Mouse (Mus musculus) CH12.LX (cell line): ENCODE measurements around the gene Mast3. TPM values are rescaled to one million over a fixed set of nuclear protein-coding genes. Genes with fewer than 3 reads are reported as not detected.

Experiments used
- DNase-seq: peaks from one replicate; pipeline ENCODE4 v3.0.0-alpha.2; 2013; ENCODE audit errors: extremely low read depth
- H3K27ac ChIP-seq: 2 replicates; pipeline ENCODE4 v1.5.1; 2012; ENCODE audit warnings: low read depth, mild to moderate bottlenecking, control low read depth, moderate library complexity; ENCODE audit not compliant: insufficient read depth
- H3K27me3 ChIP-seq: replicated peaks from 2 replicates; pipeline ENCODE3; 2012; ENCODE audit warnings: inconsistent platforms
- H3K36me3 ChIP-seq, 2 experiments: replicated peaks in 1 of 2; 2 replicates each; pipeline versions ENCODE3 to v1.6.1; 2012; ENCODE audit warnings: inconsistent platforms in 1 of 2, low read length in 1 of 2, mild to moderate bottlenecking in 1 of 2, mixed read lengths in 1 of 2, moderate library complexity in 1 of 2; ENCODE audit not compliant: control insufficient read depth in 1 of 2, insufficient read depth in 1 of 2
- H3K4me1 ChIP-seq, 2 experiments: 2 replicates each; pipeline ENCODE4 v1.6.1; 2012; ENCODE audit warnings: inconsistent platforms in 1 of 2, moderate library complexity in 1 of 2; ENCODE audit not compliant: insufficient read depth in 2 of 2, control insufficient read depth in 1 of 2
- H3K4me2 ChIP-seq: 2 replicates; pipeline ENCODE4 v1.6.1; 2012; ENCODE audit warnings: low read depth, mild to moderate bottlenecking, control low read depth; ENCODE audit not compliant: poor library complexity, insufficient read depth, severe bottlenecking
- H3K4me3 ChIP-seq, 3 experiments: fragments of 150-350 bp in 1 of 3; sonication (generic) in 1 of 3; replicated peaks in 1 of 3; 2 replicates each; pipeline versions ENCODE3 to v1.5.1; 2011 to 2012; ENCODE audit warnings: low read depth in 2 of 3, low read length in 2 of 3, mild to moderate bottlenecking in 2 of 3, moderate library complexity in 2 of 3, control low read depth in 1 of 3, improper control_type of control experiment in 1 of 3, inconsistent platforms in 1 of 3, mixed read lengths in 1 of 3; ENCODE audit not compliant: poor library complexity in 1 of 3
- H3K79me2 ChIP-seq: replicated peaks from 2 replicates; pipeline ENCODE4 v1.6.1; 2012; ENCODE audit warnings: mild to moderate bottlenecking, moderate library complexity; ENCODE audit not compliant: control insufficient read depth, poor library complexity, insufficient read depth, severe bottlenecking; ENCODE audit errors: extremely low read depth
- H3K9ac ChIP-seq: 2 replicates; pipeline ENCODE4 v1.6.1; 2012; ENCODE audit warnings: low read depth, mild to moderate bottlenecking, control low read depth, moderate library complexity; ENCODE audit not compliant: insufficient read depth
- H3K9me3 ChIP-seq: replicated peaks from 2 replicates; pipeline ENCODE3; 2012; ENCODE audit warnings: low read length, inconsistent platforms, mixed read lengths
- BHLHE40 ChIP-seq: IDR thresholded peaks from 2 replicates; pipeline ENCODE4 v1.6.1; 2011; ENCODE audit warnings: mild to moderate bottlenecking, low read depth, low read length, improper control_type of control experiment
- CHD1 ChIP-seq: IDR thresholded peaks from 2 replicates; pipeline ENCODE4 v1.6.1; 2012; ENCODE audit warnings: low read depth, low read length, improper control_type of control experiment, inconsistent platforms
- CHD2 ChIP-seq: IDR thresholded peaks from 2 replicates; pipeline ENCODE4 v1.6.1; 2011; ENCODE audit warnings: low read length, improper control_type of control experiment
- CTCF ChIP-seq, 2 experiments: IDR thresholded peaks in 1 of 2; conservative IDR thresholded peaks in 1 of 2; 2 replicates each; pipeline ENCODE4 v1.5.1; 2011 to 2012; ENCODE audit warnings: low read depth in 2 of 2, low read length in 2 of 2, improper control_type of control experiment in 1 of 2, inconsistent platforms in 1 of 2, mild to moderate bottlenecking in 1 of 2, moderate library complexity in 1 of 2
- E2F4 ChIP-seq: IDR thresholded peaks from 2 replicates; pipeline ENCODE4 v1.6.1; 2011; ENCODE audit warnings: low read depth, low read length, improper control_type of control experiment; ENCODE audit not compliant: insufficient replicate concordance
- EP300 ChIP-seq: IDR thresholded peaks from 2 replicates; pipeline ENCODE4 v1.6.1; 2011; ENCODE audit warnings: low read length, improper control_type of control experiment
- ETS1 ChIP-seq: conservative IDR thresholded peaks from 2 replicates; pipeline ENCODE4 v1.6.1; 2012; ENCODE audit warnings: low read depth, mild to moderate bottlenecking, inconsistent platforms, low read length, improper control_type of control experiment, moderate library complexity
- GABPA ChIP-seq: IDR thresholded peaks from 2 replicates; pipeline ENCODE4 v1.6.1; 2012; ENCODE audit warnings: low read depth, low read length, improper control_type of control experiment, inconsistent platforms; ENCODE audit not compliant: insufficient replicate concordance
- IRF4 ChIP-seq: IDR thresholded peaks from 2 replicates; pipeline ENCODE4 v1.6.1; 2014; ENCODE audit warnings: low read depth, mild to moderate bottlenecking, inconsistent platforms, low read length, improper control_type of control experiment
- MAFK ChIP-seq: IDR thresholded peaks from 2 replicates; pipeline ENCODE4 v1.6.1; 2011; ENCODE audit warnings: low read length, improper control_type of control experiment; ENCODE audit not compliant: insufficient replicate concordance
- MAX ChIP-seq: IDR thresholded peaks from 2 replicates; pipeline ENCODE4 v1.6.1; 2011; ENCODE audit warnings: low read length, improper control_type of control experiment
- MAZ ChIP-seq: IDR thresholded peaks from 2 replicates; pipeline ENCODE4 v1.6.1; 2012; ENCODE audit warnings: low read depth, mild to moderate bottlenecking, inconsistent platforms, low read length, improper control_type of control experiment, moderate library complexity
- MEF2A ChIP-seq: IDR thresholded peaks from 2 replicates; pipeline ENCODE4 v1.6.1; 2014; ENCODE audit warnings: low read depth, mild to moderate bottlenecking, inconsistent platforms, low read length, improper control_type of control experiment, borderline replicate concordance
- NELFE ChIP-seq: IDR thresholded peaks from 2 replicates; pipeline ENCODE4 v1.6.1; 2011; ENCODE audit warnings: low read depth, low read length, improper control_type of control experiment
- POLR2A ChIP-seq: IDR thresholded peaks from 2 replicates; pipeline ENCODE4 v1.6.1; 2011; ENCODE audit warnings: low read depth, mild to moderate bottlenecking, improper control_type of control experiment, low read length
- POLR2AphosphoS2 ChIP-seq: IDR thresholded peaks from 2 replicates; pipeline ENCODE4 v1.6.1; 2011; ENCODE audit warnings: low read depth, low read length, improper control_type of control experiment
- RCOR1 ChIP-seq: conservative IDR thresholded peaks from 2 replicates; pipeline ENCODE4 v1.6.1; 2012; ENCODE audit warnings: low read depth, mild to moderate bottlenecking, inconsistent platforms, low read length, improper control_type of control experiment
- SMC3 ChIP-seq: IDR thresholded peaks from 2 replicates; pipeline ENCODE4 v1.6.1; 2011; ENCODE audit warnings: low read depth, low read length, improper control_type of control experiment
- TBP ChIP-seq: conservative IDR thresholded peaks from 2 replicates; pipeline ENCODE4 v1.6.1; 2011; ENCODE audit warnings: low read depth, low read length, improper control_type of control experiment
- UBTF ChIP-seq: IDR thresholded peaks from 2 replicates; pipeline ENCODE4 v1.6.1; 2012; ENCODE audit warnings: low read depth, mild to moderate bottlenecking, inconsistent platforms, low read length, improper control_type of control experiment, moderate library complexity
- USF1 ChIP-seq: IDR thresholded peaks from 2 replicates; pipeline ENCODE4 v1.6.1; 2014; ENCODE audit warnings: low read depth, mild to moderate bottlenecking, inconsistent platforms, low read length, improper control_type of control experiment
- USF2 ChIP-seq: conservative IDR thresholded peaks from 2 replicates; pipeline ENCODE4 v1.6.1; 2011; ENCODE audit warnings: low read depth, low read length, improper control_type of control experiment
- ZC3H11A ChIP-seq: IDR thresholded peaks from 2 replicates; pipeline ENCODE4 v1.6.1; 2012; ENCODE audit warnings: low read depth, mild to moderate bottlenecking, inconsistent platforms, low read length, improper control_type of control experiment
- ZKSCAN1 ChIP-seq: IDR thresholded peaks from 2 replicates; pipeline ENCODE4 v1.6.1; 2012; ENCODE audit warnings: low read depth, inconsistent platforms, low read length, improper control_type of control experiment, borderline replicate concordance
- ZNF384 ChIP-seq: IDR thresholded peaks from 2 replicates; pipeline ENCODE4 v1.6.1; 2012; ENCODE audit warnings: low read depth, low read length, improper control_type of control experiment, inconsistent platforms
- dilution Hi-C: fragments of 300-500 bp; cut with MboI; formaldehyde crosslinking; loops from 2 replicates; pipeline ENCODE4 v1.14.3; 2020; ENCODE audit warnings: low sequenced_read_pairs; ENCODE audit not compliant: extremely low pct_unique_long_range_greater_than_20kb, extremely low pct_ligation_motif_present
- in situ Hi-C: fragments of 300-500 bp; cut with MboI; formaldehyde crosslinking; loops from 3 replicates; pipeline ENCODE4 v1.14.3; 2019; ENCODE audit warnings: low sequenced_read_pairs, low pct_ligation_motif_present, low pct_unique_long_range_greater_than_20kb, mixed read lengths
- polyA plus RNA-seq: library from polyadenylated mRNA; unstranded; fragments of >175 nt; gene quantifications from 2 replicates; pipeline ENCODE4 v1.2.1, GENCODE M21; 2012; ENCODE audit warnings: low read depth; ENCODE audit not compliant: insufficient read length
- total RNA-seq, 2 experiments: library from RNA; depleted of rRNA; stranded (reverse); fragments of 300-350 nt in 1 of 2; fragments of >200 nt in 1 of 2; gene quantifications; 2 replicates each; pipeline ENCODE4 v1.2.3; 2012 to 2014

The Mast3 gene
- total and polyA plus RNA-seq, 3 experiments: 7.0 to 23.4 (median 11.6) TPM

- dilution Hi-C loops: no loop called here
Observed at GRCm38 (mm10) chr8:70850947-70851346, 46.1 kb upstream of the Mast3 start.

GRCm38 (mm10) chr8:70850132-70850845 lies 45.4 kb upstream of the Mast3 start:
- no peak overlapping the region for H3K9ac ChIP-seq
- H3K36me3 ChIP-seq: no peaks in the 10 kb centered on the region
- DNase-seq: no peak
- no peaks in the 10 kb centered on the region for H3K9me3 ChIP-seq
- peaks cover 73% of the 10 kb centered on the region for H3K27me3 ChIP-seq
- no peak overlapping the region for H3K4me3 ChIP-seq
- no peak overlapping the region for H3K4me2 ChIP-seq
- peaks cover 10 to 31% of the 10 kb centered on the region in 2 experiments; a peak in 3 of 4 replicates for H3K4me1 ChIP-seq
- dilution Hi-C loops (no loop called here), in situ Hi-C loops (no loop called here)
- TF ChIP-seq ZKSCAN1 (no peak), E2F4 (no peak), TBP (no peak), RCOR1 (no peak), ETS1 (no peak), USF2 (no peak), ZC3H11A (no peak), POLR2AphosphoS2 (no peak), ZNF384 (no peak), EP300 (no peak), GABPA (no peak), UBTF (no peak), MEF2A (no peak), POLR2A (no peak), MAX (no peak), MAFK (no peak), CHD2 (no peak), CTCF (conservative IDR thresholded peaks at IDR 0.05 in 1 of 2, IDR thresholded peaks at IDR 0.05 in 1 of 2; ENCODE audit: low read depth in 2 of 2, low read length in 2 of 2) (no peak), NELFE (no peak)
- no peaks in the 10 kb centered on the region for H3K79me2 ChIP-seq
- H3K27ac ChIP-seq: no peak overlapping the region

More at GRCm38 (mm10) chr8:70850947-70851346, 46.1 kb upstream of the Mast3 start:
- H3K27me3 ChIP-seq: peaks cover 75% of the 10 kb centered on the region
- no peak overlapping the region for H3K4me3 ChIP-seq
- no peaks in the 10 kb centered on the region for H3K9me3 ChIP-seq
- TF ChIP-seq USF1: no peak
- no peak for TF ChIP-seq MAZ
- no peak for TF ChIP-seq SMC3
- TF ChIP-seq MAX: no peak
- TF ChIP-seq CHD1: no peak
- no peak for TF ChIP-seq BHLHE40
- no peak for TF ChIP-seq POLR2AphosphoS2
- TF ChIP-seq ZNF384: no peak
- TF ChIP-seq IRF4: no peak
- no peak for TF ChIP-seq ETS1
- no peak for TF ChIP-seq EP300
- in situ Hi-C loops: no loop called here
- DNase-seq: no peak
- no peak overlapping the region for H3K9ac ChIP-seq
- no peak overlapping the region for H3K4me2 ChIP-seq
- no peak overlapping the region for H3K27ac ChIP-seq
- peaks cover 10 to 31% of the 10 kb centered on the region in 2 experiments; a peak in 3 of 4 replicates for H3K4me1 ChIP-seq
- H3K36me3 ChIP-seq: no peaks in the 10 kb centered on the region
- no peaks in the 10 kb centered on the region for H3K79me2 ChIP-seq
